Mouse (Mus musculus) midbrain, embryonic 13.5 days (tissue): ENCODE measurements around the gene Rgl1. TPM values are rescaled to one million over a fixed set of nuclear protein-coding genes. Genes with fewer than 3 reads are reported as not detected.
"Not testable (repeated sequence)": the region's sequence is repeated elsewhere in the genome, so short reads cannot be mapped to it uniquely, and the experiment has no call there.

Source experiments
- ATAC-seq: fragments of 200-750 bp; cut with Nextera tagmentation; 2 replicates; pipeline ENCODE4 v1.8.0; 2017; ENCODE audit warnings: mild to moderate bottlenecking, moderate TSS enrichment, moderate library complexity
- H3K27ac ChIP-seq: fragments of 300-500 bp; sonication (generic); 2 replicates; pipeline ENCODE4 v1.5.1; 2015; ENCODE audit warnings: inconsistent platforms, mild to moderate bottlenecking, moderate library complexity
- H3K27me3 ChIP-seq: fragments of 300-500 bp; sonication (generic); 2 replicates; pipeline ENCODE4 v1.6.1; 2015; ENCODE audit warnings: mild to moderate bottlenecking, inconsistent platforms
- H3K36me3 ChIP-seq: fragments of 300-500 bp; sonication (generic); 2 replicates; pipeline ENCODE4 v1.6.1; 2015; ENCODE audit warnings: mild to moderate bottlenecking, inconsistent platforms
- H3K4me1 ChIP-seq: fragments of 300-500 bp; sonication (generic); replicated peaks from 2 replicates; pipeline ENCODE4 v1.6.1; 2015; ENCODE audit warnings: inconsistent platforms
- H3K4me2 ChIP-seq: fragments of 300-500 bp; sonication (generic); replicated peaks from 2 replicates; pipeline ENCODE4 v1.6.1; 2015; ENCODE audit warnings: moderate library complexity, mild to moderate bottlenecking, inconsistent platforms
- H3K4me3 ChIP-seq: fragments of 300-500 bp; sonication (generic); replicated peaks from 2 replicates; pipeline ENCODE4 v1.5.1; 2015; ENCODE audit warnings: mild to moderate bottlenecking, inconsistent platforms
- H3K9ac ChIP-seq: fragments of 300-500 bp; sonication (generic); replicated peaks from 2 replicates; pipeline ENCODE4 v1.6.1; 2015; ENCODE audit warnings: mild to moderate bottlenecking, inconsistent platforms
- H3K9me3 ChIP-seq: fragments of 300-500 bp; sonication (generic); 2 replicates; pipeline ENCODE4 v1.6.1; 2016; ENCODE audit warnings: mild to moderate bottlenecking, inconsistent platforms
- WGBS: fragments of 180-500 bp; shearing (Covaris S2); methylation state at CpG from one replicate; pipeline ENCODE4 v1.1.7; 2015; 5-methylcytosine and 5-hydroxymethylcytosine counted together
- polyA plus RNA-seq: library from polyadenylated mRNA; unstranded; fragments of >200 nt; fragmentation: Nextera tagmentation; extraction: Ambion mirVana; gene quantifications from 2 replicates; pipeline ENCODE4 v1.2.1, GENCODE M21; 2015

Gene Rgl1
- polyA plus RNA-seq, 1 experiment from 2014 or later: 17.0 TPM

DNA sequence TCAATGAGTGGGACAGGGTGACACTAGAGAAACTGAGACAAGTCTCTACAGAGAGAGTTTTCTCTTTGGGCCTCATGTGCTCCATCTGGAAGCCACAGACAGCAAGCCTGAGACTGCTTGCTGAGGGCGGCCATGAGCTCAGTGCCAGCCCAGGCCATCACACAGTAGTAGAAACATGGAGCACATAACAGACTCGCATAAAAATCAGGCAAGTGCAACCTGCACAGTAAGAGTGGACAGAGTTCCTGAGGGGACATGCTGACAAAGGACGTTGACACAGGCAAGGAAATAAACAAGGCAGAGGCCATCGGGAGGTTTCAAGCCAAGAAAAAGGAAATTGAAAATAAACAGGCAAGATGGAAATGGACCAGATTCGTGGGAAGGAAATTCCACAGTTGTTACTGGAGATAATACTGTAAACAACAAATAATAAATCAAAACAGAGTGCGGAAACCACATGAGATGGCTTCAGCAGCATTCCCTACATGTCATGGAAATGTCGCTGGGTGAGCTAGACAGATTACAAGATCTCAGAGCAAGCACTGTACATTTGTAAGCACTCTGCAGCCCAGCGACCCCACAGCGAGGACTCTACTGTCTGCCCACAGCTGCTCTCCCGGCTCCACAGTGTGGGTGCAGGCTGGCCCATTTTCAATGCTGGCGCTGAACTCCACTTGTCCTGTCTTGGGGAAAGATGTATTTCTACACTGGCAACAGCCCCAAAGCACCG, 88.5 kb downstream of the Rgl1 start:
- no peaks in the 10 kb centered on the region for H3K36me3 ChIP-seq
- H3K9me3 ChIP-seq: no peaks in the 10 kb centered on the region
- ATAC-seq: no peak
- H3K4me2 ChIP-seq: no peak overlapping the region
- H3K27me3 ChIP-seq: no peaks in the 10 kb centered on the region
- no peak overlapping the region for H3K4me3 ChIP-seq
- 80% methylated on average over 12 of the region's 12 CpGs for WGBS
- H3K9ac ChIP-seq: no peak overlapping the region
- H3K27ac ChIP-seq: no peak overlapping the region
- no peaks in the 10 kb centered on the region for H3K4me1 ChIP-seq

DNA sequence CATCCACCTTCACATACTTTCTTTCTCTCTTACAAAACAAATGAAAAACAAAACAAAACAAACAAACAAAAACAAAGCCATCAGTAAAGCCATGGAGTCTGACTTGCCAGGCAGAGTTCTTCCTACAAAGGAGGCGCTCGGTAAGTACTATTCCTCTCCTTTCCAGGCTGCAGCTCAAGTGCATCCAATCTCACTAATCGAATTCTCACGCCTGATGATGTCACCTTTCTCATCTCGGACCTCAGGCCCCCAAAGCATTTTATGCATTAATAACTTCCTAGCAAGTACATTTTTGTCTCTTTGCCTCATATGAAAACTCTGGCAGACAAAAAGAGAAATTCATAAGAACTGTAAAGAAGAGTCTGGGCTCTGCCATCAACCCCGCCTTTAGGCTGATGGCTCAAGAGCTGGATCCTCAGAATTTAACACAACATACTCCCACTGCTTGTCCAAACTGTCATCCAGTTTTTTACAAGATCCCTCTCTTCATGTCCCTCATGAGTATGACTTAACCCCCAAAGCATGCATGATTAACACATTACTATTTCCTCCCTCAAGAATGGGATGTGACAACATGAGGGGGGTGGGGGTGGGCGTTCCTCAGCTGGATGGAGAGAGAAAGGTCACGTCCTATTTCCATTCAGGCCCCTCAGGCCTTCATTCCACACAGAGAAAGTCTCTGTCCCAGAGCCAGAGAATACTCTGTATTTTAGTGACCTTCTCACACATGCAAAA, 96.5 kb downstream of the Rgl1 start:
- Histone ChIP-seq H3K4me1 (peaks cover 8% of the 10 kb centered on the region), H3K4me3 (no peak overlapping the region), H3K27ac (no peak overlapping the region), H3K27me3 (no peaks in the 10 kb centered on the region), H3K9me3 (no peaks in the 10 kb centered on the region), H3K9ac (no peak overlapping the region), H3K4me2 (no peak overlapping the region), H3K36me3 (no peaks in the 10 kb centered on the region)
- 45% methylated on average over 8 of the region's 8 CpGs for WGBS
- no peak for ATAC-seq

DNA sequence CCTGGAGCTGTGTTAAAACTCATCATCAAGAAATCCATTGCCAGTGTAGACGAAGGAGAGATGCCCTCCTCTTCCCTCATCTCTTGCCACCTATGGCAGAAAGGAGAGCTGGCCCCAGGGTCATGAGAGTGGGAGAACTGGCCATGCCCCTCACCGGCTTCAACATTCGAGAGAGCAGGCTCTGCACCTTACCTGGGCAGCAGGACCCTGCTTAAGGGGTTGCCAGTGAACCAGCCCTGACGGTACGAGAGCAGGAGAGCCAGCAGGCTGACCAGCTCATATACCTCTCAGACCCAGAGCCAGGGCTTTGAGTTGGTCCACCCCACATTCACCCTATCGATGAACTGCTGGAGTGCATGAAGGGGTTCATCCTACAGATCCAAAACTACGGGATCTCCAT, 105.7 kb downstream of the Rgl1 start:
- Histone ChIP-seq H3K27ac (no peak overlapping the region), H3K9ac (no peak overlapping the region), H3K4me1 (no peaks in the 10 kb centered on the region), H3K9me3 (no peaks in the 10 kb centered on the region), H3K4me3 (no peak overlapping the region), H3K27me3 (no peaks in the 10 kb centered on the region), H3K4me2 (no peak overlapping the region), H3K36me3 (no peaks in the 10 kb centered on the region)
- no peak for ATAC-seq
- 94% methylated on average over 7 of the region's 7 CpGs for WGBS

DNA sequence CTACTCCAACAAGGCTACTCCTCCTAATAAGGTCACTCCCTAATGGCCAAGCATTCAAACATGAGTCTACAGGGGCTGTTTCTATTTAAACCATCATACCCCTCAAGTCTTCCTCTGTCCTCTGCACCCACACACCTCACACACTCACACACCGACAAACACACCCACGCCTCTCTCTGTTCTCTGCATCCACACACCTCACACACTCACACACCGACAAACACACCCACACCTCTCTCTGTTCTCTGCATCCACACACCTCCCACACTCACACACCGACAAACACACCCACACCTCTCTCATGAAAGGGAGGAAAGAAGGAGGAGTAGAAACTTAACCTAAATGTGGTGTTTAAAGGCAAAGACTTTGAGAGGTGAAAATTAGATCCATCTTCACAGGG, 106.2 kb downstream of the Rgl1 start:
- H3K9me3 ChIP-seq: no peaks in the 10 kb centered on the region
- 96% methylated on average over 4 of the region's 4 CpGs for WGBS
- H3K4me3 ChIP-seq: no peak overlapping the region
- H3K4me2 ChIP-seq: no peak overlapping the region
- no peaks in the 10 kb centered on the region for H3K27me3 ChIP-seq
- H3K27ac ChIP-seq: no peak overlapping the region
- no peaks in the 10 kb centered on the region for H3K36me3 ChIP-seq
- no peaks in the 10 kb centered on the region for H3K4me1 ChIP-seq
- no peak for ATAC-seq
- no peak overlapping the region for H3K9ac ChIP-seq

DNA sequence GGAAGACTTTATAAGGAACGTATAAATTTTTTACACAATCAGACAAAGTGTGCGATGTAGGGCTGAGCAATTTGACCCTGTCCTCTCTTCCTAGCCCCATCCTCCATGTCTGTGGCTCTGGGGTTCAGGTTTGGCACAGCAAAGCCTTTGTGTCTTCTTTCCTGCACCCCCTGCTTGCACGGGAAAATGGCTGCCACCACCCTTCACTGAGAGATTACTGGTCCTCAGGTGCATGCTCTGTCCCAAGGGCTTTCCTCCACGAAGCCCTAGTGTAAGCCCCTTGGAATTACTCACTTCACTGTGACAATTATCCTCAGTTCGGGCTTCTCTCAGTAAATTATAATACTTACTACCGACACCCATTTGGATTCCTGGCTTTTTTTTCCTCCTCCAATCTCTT, 109.5 kb downstream of the Rgl1 start:
- Histone ChIP-seq H3K27me3 (no peaks in the 10 kb centered on the region), H3K27ac (no peak overlapping the region)

DNA sequence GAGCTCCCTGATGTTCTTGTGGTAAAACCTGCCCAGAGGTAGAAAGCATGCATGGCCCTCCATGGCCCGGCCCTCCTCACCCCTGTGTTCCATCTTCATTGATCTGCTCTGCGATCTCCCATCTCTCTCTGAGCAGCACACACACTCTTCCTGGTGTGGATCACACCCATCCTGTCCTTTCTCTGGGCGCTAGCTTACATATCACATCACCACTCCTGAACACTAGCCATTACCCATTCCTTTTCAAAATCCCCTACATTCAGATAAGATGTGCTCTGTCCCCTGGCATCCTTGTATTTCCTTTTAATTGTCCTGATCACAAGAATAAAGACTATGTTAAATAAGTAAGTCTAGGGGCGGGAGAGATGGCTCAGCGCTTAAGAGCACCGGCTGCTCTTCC, 111.3 kb downstream of the Rgl1 start:
- no peak overlapping the region for H3K4me3 ChIP-seq
- no peaks in the 10 kb centered on the region for H3K9me3 ChIP-seq
- ATAC-seq: no peak
- no peaks in the 10 kb centered on the region for H3K27me3 ChIP-seq
- H3K27ac ChIP-seq: no peak overlapping the region
- no peak overlapping the region for H3K9ac ChIP-seq
- 90% methylated on average over 6 of the region's 6 CpGs for WGBS
- H3K4me1 ChIP-seq: no peaks in the 10 kb centered on the region
- no peak overlapping the region for H3K4me2 ChIP-seq
- H3K36me3 ChIP-seq: no peaks in the 10 kb centered on the region

More for the DNA sequence above, 109.5 kb downstream of the Rgl1 start:
- no peak overlapping the region for H3K4me3 ChIP-seq
- WGBS: 85% methylated on average over 6 of the region's 6 CpGs
- ATAC-seq: no peak
- no peaks in the 10 kb centered on the region for H3K36me3 ChIP-seq
- no peak overlapping the region for H3K9ac ChIP-seq
- no peaks in the 10 kb centered on the region for H3K4me1 ChIP-seq
- H3K4me2 ChIP-seq: no peak overlapping the region
- H3K9me3 ChIP-seq: no peaks in the 10 kb centered on the region

DNA sequence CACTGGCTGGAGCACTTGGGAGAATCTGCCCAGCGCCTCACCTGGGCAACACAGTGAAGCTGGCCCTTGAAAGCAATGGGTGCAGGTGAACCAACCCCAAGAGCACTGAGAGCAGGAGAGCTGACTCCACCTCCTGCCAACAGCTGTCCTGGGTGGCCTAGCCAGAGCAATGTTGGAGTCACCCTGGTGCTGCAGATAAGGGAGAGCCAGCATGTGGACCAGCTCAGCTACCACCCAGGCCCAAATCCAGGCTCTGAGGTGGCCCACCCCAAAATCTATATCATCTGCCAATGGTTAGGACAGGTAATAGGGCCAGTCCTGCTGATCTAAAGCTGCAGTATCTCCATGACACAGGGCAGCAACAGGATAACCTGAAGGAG, 114.7 kb downstream of the Rgl1 start:
- no peaks in the 10 kb centered on the region for H3K4me1 ChIP-seq
- no peaks in the 10 kb centered on the region for H3K27me3 ChIP-seq
- H3K4me2 ChIP-seq: no peak overlapping the region
- 91% methylated on average over 1 of the region's 1 CpGs for WGBS
- no peaks in the 10 kb centered on the region for H3K36me3 ChIP-seq
- no peak overlapping the region for H3K27ac ChIP-seq
- ATAC-seq: no peak
- H3K9ac ChIP-seq: no peak overlapping the region
- no peaks in the 10 kb centered on the region for H3K9me3 ChIP-seq
- H3K4me3 ChIP-seq: no peak overlapping the region

DNA sequence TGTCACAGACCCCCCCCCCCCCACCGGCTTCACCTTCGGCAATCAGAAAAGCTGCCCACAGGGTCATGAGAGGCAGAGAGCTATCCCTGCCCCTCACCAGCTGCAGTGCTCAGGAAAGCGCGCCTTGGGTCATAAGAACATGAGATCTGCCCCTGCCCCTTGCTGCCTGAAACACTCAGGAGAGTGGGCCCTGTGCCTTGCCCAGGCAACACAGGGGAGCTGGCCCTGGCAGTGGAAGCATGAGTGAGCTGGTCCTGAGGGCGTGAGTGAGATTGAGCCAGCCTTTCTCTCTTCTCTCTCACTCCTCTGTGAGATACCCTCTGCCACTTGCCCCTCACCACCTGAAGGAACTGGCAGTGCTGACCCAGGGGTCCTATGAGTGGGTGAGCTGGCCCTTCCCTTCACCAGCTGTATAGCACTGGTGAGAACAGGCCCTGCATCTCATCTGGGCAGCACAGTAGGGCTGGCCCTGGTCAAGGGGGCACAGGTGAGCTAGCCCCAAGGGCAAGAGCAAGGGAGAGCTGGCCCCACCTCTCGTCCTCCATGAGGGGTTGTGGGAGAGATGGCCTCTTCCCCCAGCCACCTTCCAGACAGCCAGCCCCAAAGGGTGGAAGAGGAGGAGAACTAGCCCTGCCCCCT, 115.2 kb downstream of the Rgl1 start:
- no peaks in the 10 kb centered on the region for H3K4me1 ChIP-seq
- no peak overlapping the region for H3K9ac ChIP-seq
- H3K4me3 ChIP-seq: no peak overlapping the region
- H3K4me2 ChIP-seq: no peak overlapping the region
- ATAC-seq: peak; percentile 68
- no peaks in the 10 kb centered on the region for H3K36me3 ChIP-seq
- no peaks in the 10 kb centered on the region for H3K27me3 ChIP-seq
- H3K9me3 ChIP-seq: no peaks in the 10 kb centered on the region
- WGBS: 86% methylated on average over 5 of the region's 6 CpGs
- H3K27ac ChIP-seq: no peak overlapping the region

DNA sequence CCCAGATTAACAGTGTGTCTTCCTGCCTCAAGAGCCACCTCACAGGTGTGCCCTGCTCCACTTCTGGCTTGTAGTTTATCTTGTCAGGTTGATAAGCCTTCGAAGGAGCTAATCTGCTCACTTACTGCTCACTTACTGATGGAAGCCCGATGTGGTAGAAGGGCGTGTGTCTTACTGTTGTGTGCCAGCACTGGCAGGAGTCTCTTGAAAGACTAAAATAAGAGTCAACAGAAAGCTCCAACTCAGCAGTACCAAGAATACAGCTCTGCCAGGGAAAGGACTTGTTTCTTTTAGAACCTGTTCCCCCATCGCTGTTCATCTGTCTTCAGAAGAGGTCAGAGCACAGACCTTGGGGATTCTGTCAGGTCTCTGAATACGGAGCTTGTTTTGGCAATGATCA, 118.1 kb downstream of the Rgl1 start:
- Histone ChIP-seq H3K4me2 (no peak overlapping the region), H3K27ac (no peak overlapping the region), H3K4me3 (no peak overlapping the region), H3K36me3 (no peaks in the 10 kb centered on the region), H3K27me3 (no peaks in the 10 kb centered on the region), H3K9ac (no peak overlapping the region), H3K9me3 (no peaks in the 10 kb centered on the region), H3K4me1 (no peaks in the 10 kb centered on the region)
- no peak for ATAC-seq
- WGBS: 92% methylated on average over 5 of the region's 5 CpGs

DNA sequence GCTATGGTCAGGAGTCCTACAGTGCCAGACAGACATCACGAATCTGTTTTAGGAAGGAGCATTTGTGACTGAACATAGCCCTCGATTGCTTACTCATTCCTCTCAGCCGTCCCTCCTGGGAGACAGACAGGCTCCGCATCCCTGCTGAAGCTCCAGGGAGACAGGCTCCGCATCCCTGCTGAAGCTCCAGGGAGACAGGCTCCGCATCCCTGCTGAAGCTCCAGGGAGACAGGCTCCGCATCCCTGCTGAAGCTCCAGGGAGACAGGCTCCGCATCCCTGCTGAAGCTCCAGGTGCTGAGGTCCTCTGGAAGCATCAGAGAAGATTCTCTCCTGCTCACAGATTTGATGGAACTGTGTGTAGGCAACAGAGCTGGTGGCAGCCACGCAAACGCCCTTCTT, 123.9 kb downstream of the Rgl1 start:
- H3K36me3 ChIP-seq, H3K4me3 ChIP-seq, H3K9ac ChIP-seq, H3K27me3 ChIP-seq, H3K4me1 ChIP-seq, H3K4me2 ChIP-seq, H3K9me3 ChIP-seq, ATAC-seq, H3K27ac ChIP-seq: not testable (repeated sequence)
- 71% methylated on average over 10 of the region's 10 CpGs for WGBS

DNA sequence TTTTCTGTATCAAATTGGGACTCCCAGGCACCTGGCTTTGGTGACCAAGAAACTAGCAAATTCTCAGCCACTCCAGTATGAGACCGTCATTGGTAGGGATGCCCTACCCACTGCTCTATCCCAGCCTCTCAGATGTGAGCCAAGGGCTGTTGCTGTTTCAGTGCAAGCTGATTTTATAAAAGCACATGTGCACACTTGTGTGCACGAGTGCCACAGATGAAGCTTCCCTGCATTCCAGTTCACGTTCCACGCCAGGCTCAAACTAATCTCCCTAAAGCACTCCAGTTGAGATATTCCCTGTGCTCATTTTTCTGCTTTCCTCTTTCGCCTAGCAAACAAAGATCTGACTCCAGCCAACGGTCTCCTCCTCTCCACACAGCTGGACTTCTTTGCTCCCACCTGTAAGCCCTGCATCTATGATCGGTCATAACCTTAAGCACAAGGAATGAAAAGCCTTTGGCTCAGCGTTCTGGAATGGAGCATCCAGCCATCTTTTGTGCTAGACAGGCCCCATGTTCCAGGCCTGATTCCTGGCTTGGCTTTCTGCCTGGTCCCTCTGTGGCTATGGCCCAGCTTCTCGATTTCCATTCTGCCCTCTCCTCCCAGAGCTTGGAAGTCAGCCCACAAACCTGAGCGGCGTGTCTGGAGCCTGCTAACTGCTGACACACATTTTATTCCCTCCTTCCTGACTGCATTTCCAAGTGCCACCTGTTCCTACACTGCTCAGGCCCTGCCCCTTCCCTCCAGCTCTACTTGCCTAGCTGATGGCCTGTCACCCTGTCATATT, 125.8 kb downstream of the Rgl1 start:
- H3K9ac ChIP-seq: no peak overlapping the region
- no peaks in the 10 kb centered on the region for H3K36me3 ChIP-seq
- H3K9me3 ChIP-seq: no peaks in the 10 kb centered on the region
- no peak overlapping the region for H3K4me2 ChIP-seq
- 66% methylated on average over 11 of the region's 11 CpGs for WGBS
- peak; percentile 53; the same call in 1 of the 2 replicates for ATAC-seq
- H3K27ac ChIP-seq: no peak overlapping the region
- 0 out of 2 replicates have a peak, but pooled peaks cover 6% of the 10 kb centered on the region for H3K4me1 ChIP-seq
- H3K4me3 ChIP-seq: no peak overlapping the region
- H3K27me3 ChIP-seq: no peaks in the 10 kb centered on the region

DNA sequence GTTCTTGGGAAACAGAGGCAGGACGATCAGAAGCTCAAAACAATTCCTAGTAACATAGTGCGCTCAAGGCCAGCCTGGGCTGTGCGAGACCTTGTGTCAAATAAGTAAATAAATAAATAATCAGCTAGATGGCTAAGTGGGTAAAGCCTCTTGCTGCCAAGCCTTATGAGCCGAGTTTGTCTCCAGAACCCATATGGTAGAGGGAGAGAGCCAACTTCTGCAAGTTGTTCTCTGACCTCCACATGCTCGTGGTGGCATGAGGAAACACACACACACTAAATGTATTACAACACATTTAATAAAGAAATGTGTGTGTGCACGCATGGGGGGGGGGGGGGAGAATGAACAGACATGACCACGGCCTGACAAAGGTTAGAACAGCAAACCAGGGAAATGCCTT, 126.8 kb downstream of the Rgl1 start:
- Histone ChIP-seq H3K36me3 (no peaks in the 10 kb centered on the region), H3K27me3 (no peaks in the 10 kb centered on the region), H3K27ac (no peak overlapping the region), H3K4me2 (no peak overlapping the region), H3K4me3 (no peak overlapping the region), H3K4me1 (0 out of 2 replicates have a peak, but pooled peaks cover 6% of the 10 kb centered on the region), H3K9me3 (no peaks in the 10 kb centered on the region), H3K9ac (no peak overlapping the region)
- no peak for ATAC-seq
- WGBS: 94% methylated on average over 7 of the region's 7 CpGs
